Mouse (Mus musculus): ENCODE results near the gene Btrc. TPM values are rescaled to one million over a fixed set of nuclear protein-coding genes. Genes with fewer than 3 reads are reported as not detected.

The Btrc gene
- total and polyA plus RNA-seq, 2 experiments from 2014 or later: 21.9 to 28.5 TPM

- H3K27me3 ChIP-seq (ENCODE audit: control insufficient read depth, insufficient read depth, low read length): no peaks in the 10 kb centered on the region
- WGBS: 72% methylated on average over 7 of the region's 7 CpGs
- no peak overlapping the region for H3K4me3 ChIP-seq (ENCODE audit: low read depth, low read length)
- no peak overlapping the region for H3K4me2 ChIP-seq (ENCODE audit: low read depth, low read length)
- TF ChIP-seq CTCF (IDR thresholded peaks at IDR 0.05; ENCODE audit: low read depth) (no peak), EP300 (IDR thresholded peaks at IDR 0.05; ENCODE audit: low read depth) (no peak)
- H3K9ac ChIP-seq (replicated peaks; ENCODE audit: low read depth, low read length): no peak overlapping the region
- DNase-seq (ENCODE audit: low spot score) (no peak), ATAC-seq (ENCODE audit: insufficient read depth, low read depth) (no peak)
- H3K4me1 ChIP-seq (ENCODE audit: control insufficient read depth, insufficient read depth): no peaks in the 10 kb centered on the region
- H3K9me3 ChIP-seq (replicated peaks; ENCODE audit: control insufficient read depth, low read length): no peaks in the 10 kb centered on the region
- no peaks in the 10 kb centered on the region for H3K36me3 ChIP-seq (replicated peaks; ENCODE audit: control insufficient read depth, insufficient read depth, low read length)
- H3K27ac ChIP-seq (ENCODE audit: low read depth): no peak overlapping the region
Observed at GRCm38 (mm10) chr19:45446631-45447030, 83.1 kb downstream of the Btrc start.

- 0 out of 2 replicates have a peak, but pooled peaks cover under 1% of the 10 kb centered on the region for H3K36me3 ChIP-seq (replicated peaks; ENCODE audit: control insufficient read depth, insufficient read depth, low read length)
- H3K4me3 ChIP-seq (ENCODE audit: low read depth, low read length): no peak overlapping the region
- TF ChIP-seq EP300 (IDR thresholded peaks at IDR 0.05; ENCODE audit: low read depth): no peak
- no peak for TF ChIP-seq CTCF (IDR thresholded peaks at IDR 0.05; ENCODE audit: low read depth)
- DNase-seq (ENCODE audit: low spot score): no peak
- no peaks in the 10 kb centered on the region for H3K27me3 ChIP-seq (ENCODE audit: control insufficient read depth, insufficient read depth, low read length)
- 88% methylated on average over 2 of the region's 2 CpGs for WGBS
- no peaks in the 10 kb centered on the region for H3K4me1 ChIP-seq (ENCODE audit: control insufficient read depth, insufficient read depth)
- no peak overlapping the region for H3K27ac ChIP-seq (ENCODE audit: low read depth)
- no peak overlapping the region for H3K4me2 ChIP-seq (ENCODE audit: low read depth, low read length)
- no peak for ATAC-seq (ENCODE audit: insufficient read depth, low read depth)
- H3K9me3 ChIP-seq (replicated peaks; ENCODE audit: control insufficient read depth, low read length): no peaks in the 10 kb centered on the region
- H3K9ac ChIP-seq (replicated peaks; ENCODE audit: low read depth, low read length): no peak overlapping the region
Observed at GRCm38 (mm10) chr19:45447222-45447621, 83.7 kb downstream of the Btrc start.

- Histone ChIP-seq H3K36me3 (replicated peaks; ENCODE audit: control insufficient read depth, insufficient read depth, low read length) (0 out of 2 replicates have a peak, but pooled peaks cover 4% of the 10 kb centered on the region), H3K27ac (ENCODE audit: low read depth) (no peak overlapping the region), H3K9ac (replicated peaks; ENCODE audit: low read depth, low read length) (no peak overlapping the region), H3K9me3 (replicated peaks; ENCODE audit: control insufficient read depth, low read length) (no peaks in the 10 kb centered on the region), H3K27me3 (ENCODE audit: control insufficient read depth, insufficient read depth, low read length) (no peaks in the 10 kb centered on the region), H3K4me3 (ENCODE audit: low read depth, low read length) (no peak overlapping the region), H3K4me2 (ENCODE audit: low read depth, low read length) (no peak overlapping the region), H3K4me1 (ENCODE audit: control insufficient read depth, insufficient read depth) (no peaks in the 10 kb centered on the region)
- TF ChIP-seq CTCF (IDR thresholded peaks at IDR 0.05; ENCODE audit: low read depth): no peak
- no peak for TF ChIP-seq EP300 (IDR thresholded peaks at IDR 0.05; ENCODE audit: low read depth)
- ATAC-seq (ENCODE audit: insufficient read depth, low read depth): no peak
- no peak for DNase-seq (ENCODE audit: low spot score)
- 88% methylated on average over 1 of the region's 1 CpGs for WGBS
Observed at GRCm38 (mm10) chr19:45447886-45448285, 84.4 kb downstream of the Btrc start.

GRCm38 (mm10) chr19:45454391-45454790, 90.9 kb downstream of the Btrc start:
- ATAC-seq (ENCODE audit: insufficient read depth, low read depth): no peak
- Histone ChIP-seq H3K4me2 (ENCODE audit: low read depth, low read length) (no peak overlapping the region), H3K36me3 (replicated peaks; ENCODE audit: control insufficient read depth, insufficient read depth, low read length) (0 out of 2 replicates have a peak, but pooled peaks cover 4% of the 10 kb centered on the region), H3K9me3 (replicated peaks; ENCODE audit: control insufficient read depth, low read length) (no peaks in the 10 kb centered on the region), H3K9ac (replicated peaks; ENCODE audit: low read depth, low read length) (no peak overlapping the region), H3K4me3 (ENCODE audit: low read depth, low read length) (no peak overlapping the region), H3K27me3 (ENCODE audit: control insufficient read depth, insufficient read depth, low read length) (no peaks in the 10 kb centered on the region), H3K4me1 (ENCODE audit: control insufficient read depth, insufficient read depth) (no peaks in the 10 kb centered on the region), H3K27ac (ENCODE audit: low read depth) (no peak overlapping the region)
- no peak for TF ChIP-seq CTCF (IDR thresholded peaks at IDR 0.05; ENCODE audit: low read depth)
- no peak for TF ChIP-seq EP300 (IDR thresholded peaks at IDR 0.05; ENCODE audit: low read depth)
- no peak for DNase-seq (ENCODE audit: low spot score)
- WGBS: 96% methylated on average over 3 of the region's 3 CpGs

- no peak overlapping the region for H3K4me2 ChIP-seq (ENCODE audit: low read depth, low read length)
- TF ChIP-seq CTCF (IDR thresholded peaks at IDR 0.05; ENCODE audit: low read depth) (no peak), EP300 (IDR thresholded peaks at IDR 0.05; ENCODE audit: low read depth) (no peak)
- H3K36me3 ChIP-seq (replicated peaks; ENCODE audit: control insufficient read depth, insufficient read depth, low read length): 0 out of 2 replicates have a peak, but pooled peaks cover 4% of the 10 kb centered on the region
- DNase-seq (ENCODE audit: low spot score) (no peak), ATAC-seq (ENCODE audit: insufficient read depth, low read depth) (no peak)
- WGBS: 94% methylated on average over 7 of the region's 7 CpGs
- H3K4me1 ChIP-seq (ENCODE audit: control insufficient read depth, insufficient read depth): no peaks in the 10 kb centered on the region
- no peak overlapping the region for H3K4me3 ChIP-seq (ENCODE audit: low read depth, low read length)
- H3K27ac ChIP-seq (ENCODE audit: low read depth): no peak overlapping the region
- no peaks in the 10 kb centered on the region for H3K27me3 ChIP-seq (ENCODE audit: control insufficient read depth, insufficient read depth, low read length)
- H3K9ac ChIP-seq (replicated peaks; ENCODE audit: low read depth, low read length): no peak overlapping the region
- no peaks in the 10 kb centered on the region for H3K9me3 ChIP-seq (replicated peaks; ENCODE audit: control insufficient read depth, low read length)
Observed at GRCm38 (mm10) chr19:45456896-45457295, 93.4 kb downstream of the Btrc start.

GRCm38 (mm10) chr19:45458702-45459101, 95.2 kb downstream of the Btrc start:
- H3K4me3 ChIP-seq (ENCODE audit: low read depth, low read length): no peak overlapping the region
- no peak for TF ChIP-seq EP300 (IDR thresholded peaks at IDR 0.05; ENCODE audit: low read depth)
- no peak for TF ChIP-seq CTCF (IDR thresholded peaks at IDR 0.05; ENCODE audit: low read depth)
- ATAC-seq (ENCODE audit: insufficient read depth, low read depth): no peak
- H3K9me3 ChIP-seq (replicated peaks; ENCODE audit: control insufficient read depth, low read length): no peaks in the 10 kb centered on the region
- 75% methylated on average over 7 of the region's 7 CpGs for WGBS
- H3K4me1 ChIP-seq (ENCODE audit: control insufficient read depth, insufficient read depth): no peaks in the 10 kb centered on the region
- H3K4me2 ChIP-seq (ENCODE audit: low read depth, low read length): no peak overlapping the region
- no peak overlapping the region for H3K9ac ChIP-seq (replicated peaks; ENCODE audit: low read depth, low read length)
- DNase-seq (ENCODE audit: low spot score): no peak
- no peak overlapping the region for H3K27ac ChIP-seq (ENCODE audit: low read depth)
- no peaks in the 10 kb centered on the region for H3K36me3 ChIP-seq (replicated peaks; ENCODE audit: control insufficient read depth, insufficient read depth, low read length)
- H3K27me3 ChIP-seq (ENCODE audit: control insufficient read depth, insufficient read depth, low read length): no peaks in the 10 kb centered on the region
